In the genomic region with DNA sequence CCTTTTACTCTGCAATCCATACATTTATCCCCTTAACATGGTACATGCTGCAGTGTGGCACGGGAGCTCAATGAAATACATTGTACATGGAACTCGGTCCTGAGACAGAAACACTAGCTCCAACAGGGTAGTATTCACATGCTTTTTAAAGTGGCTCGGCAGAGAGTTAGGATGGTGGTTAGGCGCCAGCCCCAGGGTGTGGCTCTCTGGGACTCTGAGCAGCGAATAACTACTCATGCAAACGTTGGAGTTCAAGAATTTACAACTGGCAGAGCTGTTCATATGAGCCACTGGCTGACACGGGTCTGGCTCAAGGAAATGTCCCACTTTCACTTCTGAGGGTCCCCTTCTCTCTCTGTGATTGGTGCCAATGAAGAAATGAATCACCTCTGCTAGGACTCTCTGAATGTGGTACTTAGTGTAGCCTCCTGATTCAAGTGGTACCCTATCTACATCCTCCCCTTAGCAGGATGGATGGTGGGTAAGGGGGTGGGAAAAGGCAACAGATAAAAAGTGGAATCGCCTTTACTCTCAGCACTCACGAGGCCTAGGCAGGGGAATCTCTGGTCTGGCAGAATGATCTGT, we compare ENCODE assay signal across 10 mouse cellular contexts. TPM values are rescaled to one million over a fixed set of nuclear protein-coding genes. Genes with fewer than 3 reads are reported as not detected.
DNase-seq lines count a peak whose midpoint lies in the region; ATAC-seq and TF ChIP-seq lines count a peak whose summit lies in the region.
"Had no signal": no experiment of that assay in that cellular context is flagged by ENCODE, and none has a peak within 500 bp of the region (broad histone marks: within the 10 kb centered on the region; RNA-seq: fewer than 3 reads in every experiment).

No protein-coding gene starts in this region.

- H3K9me3 ChIP-seq in intestine, postnatal 0 days (ENCODE audit: control insufficient read depth) = no peaks in the 10 kb centered on the region
- H3K9me3 ChIP-seq in midbrain, embryonic 16.5 days (replicated peaks; ENCODE audit: control insufficient read depth, low read length, poor library complexity, severe bottlenecking) = no peaks in the 10 kb centered on the region
- H3K9me3 ChIP-seq: neural tube, embryonic 12.5 days had no signal

- no peaks in the 10 kb centered on the region for H3K36me3 ChIP-seq in intestine, postnatal 0 days (ENCODE audit: control insufficient read depth, insufficient read depth)
- no peaks in the 10 kb centered on the region for H3K36me3 ChIP-seq in midbrain, embryonic 16.5 days (ENCODE audit: control insufficient read depth, insufficient read depth, low read length)
- H3K36me3 ChIP-seq: neural tube, embryonic 12.5 days had no signal

- H3K4me2 ChIP-seq in intestine, postnatal 0 days (replicated peaks; ENCODE audit: low read depth) = 0 out of 2 replicates have a peak overlapping the region, but pooled peaks have one; percentile 18
- H3K4me2 ChIP-seq in midbrain, embryonic 16.5 days (ENCODE audit: low read length) = no peak overlapping the region
- H3K4me2 ChIP-seq: neural tube, embryonic 12.5 days had no signal

- no peak for TF ChIP-seq CTCF in intestine, postnatal 0 days (IDR thresholded peaks at IDR 0.05; ENCODE audit: low read depth)

- no peak overlapping the region for H3K4me3 ChIP-seq in intestine, postnatal 0 days (ENCODE audit: low read depth, low read length)
- no peak overlapping the region for H3K4me3 ChIP-seq in midbrain, embryonic 16.5 days (ENCODE audit: low read depth, low read length)
- H3K4me3 ChIP-seq: left cerebral cortex, adult 2 months; neural tube, embryonic 12.5 days had no signal

- ATAC-seq in intestine, postnatal 0 days = peak; percentile 29; the same call in 1 of the 2 replicates
- no peak for ATAC-seq in cerebellum, adult (ENCODE audit: insufficient number of reproducible peaks, low FRiP score, low TSS enrichment)
- no peak for ATAC-seq in midbrain, embryonic 16.5 days

- DNase-seq in 3134 (ENCODE audit: extremely low read depth, insufficient read length, low spot score) = peak; percentile 42
- peak; percentile 20 to 23 for DNase-seq in B cell, adult 2 months
- DNase-seq in gastrocnemius, postnatal 36 days = peak; percentile 33 to 54
- no peak for DNase-seq in spleen, postnatal 4 days (ENCODE audit: low spot score in 2 of 2)
- DNase-seq in natural killer cell, adult 2 months (ENCODE audit: low spot score in 2 of 2) = no peak

- intact Hi-C loops in gastrocnemius, postnatal 36 days (cut with DNase I) = no loop called here

- 39% methylated on average over 9 of the region's 9 CpGs for WGBS in intestine, postnatal 0 days
- 81% methylated on average over 9 of the region's 9 CpGs for WGBS in midbrain, embryonic 16.5 days

- no peak overlapping the region for H3K9ac ChIP-seq in intestine, postnatal 0 days (ENCODE audit: low read depth, low read length)
- no peak overlapping the region for H3K9ac ChIP-seq in midbrain, embryonic 16.5 days (ENCODE audit: low read depth, low read length)
- H3K9ac ChIP-seq: neural tube, embryonic 12.5 days had no signal

- H3K27me3 ChIP-seq in intestine, postnatal 0 days (replicated peaks; ENCODE audit: control insufficient read depth, insufficient read depth, low read length) = no peaks in the 10 kb centered on the region
- H3K27me3 ChIP-seq in midbrain, embryonic 16.5 days (ENCODE audit: control insufficient read depth, insufficient read depth, low read depth, low read length) = no peaks in the 10 kb centered on the region
- H3K27me3 ChIP-seq: neural tube, embryonic 12.5 days had no signal

- H3K4me1 ChIP-seq in intestine, postnatal 0 days (replicated peaks; ENCODE audit: control insufficient read depth, insufficient read depth, low read length) = peaks cover 18% of the 10 kb centered on the region
- H3K4me1 ChIP-seq in midbrain, embryonic 16.5 days (ENCODE audit: control insufficient read depth, insufficient read depth, low read length) = peaks cover 5% of the 10 kb centered on the region

- no peak overlapping the region for H3K27ac ChIP-seq in intestine, postnatal 0 days (ENCODE audit: low read depth, low read length)
- H3K27ac ChIP-seq in midbrain, embryonic 16.5 days (ENCODE audit: low read length) = no peak overlapping the region
- H3K27ac ChIP-seq: left cerebral cortex, adult 2 months; neural tube, embryonic 12.5 days had no signal

RNA-seq across cellular contexts. Expression of gene 4930558K02Rik, which starts 59.7 kb away (rescaled TPM):
- not detected for total RNA-seq in gastrocnemius, postnatal 36 days (2021)
- not detected in 2 replicates for polyA plus RNA-seq in intestine, postnatal 0 days (2015; fragmentation: Nextera tagmentation; extraction: Ambion mirVana)
- 0.19 TPM in 1 of 2 replicates, not detected in the other for polyA plus RNA-seq in midbrain, embryonic 16.5 days (2015; fragmentation: Nextera tagmentation; extraction: Ambion mirVana)
- total RNA-seq: left cerebral cortex, adult 2 months had no signal
- polyA plus RNA-seq: neural tube, embryonic 12.5 days had no signal

Comparison
In these comparisons a context has a peak if more than half of its experiments do, and no peak if none do; other contexts are left out.
1. DNase-seq: peak in 3134 (single experiment), B cell, adult 2 months (2 of 2) and gastrocnemius, postnatal 36 days (2 of 2); none in spleen, postnatal 4 days (0 of 2) and natural killer cell, adult 2 months (0 of 2).